9 mouse cellular contexts compared by ENCODE assay signal in genomic region chr9:121937451-121937864, GRCm38 (mm10). TPM values are rescaled to one million over a fixed set of nuclear protein-coding genes. Genes with fewer than 3 reads are reported as not detected.
DNase-seq lines count a peak whose midpoint lies in the region; ATAC-seq lines count a peak whose summit lies in the region.
"Had no signal": no experiment of that assay in that cellular context is flagged by ENCODE, and none has a peak within 500 bp of the region (broad histone marks: within the 10 kb centered on the region; RNA-seq: fewer than 3 reads in every experiment).

No protein-coding gene starts in this region.

- H3K9me3 ChIP-seq in heart, embryonic 15.5 days (replicated peaks) = no peaks in the 10 kb centered on the region

- H3K9ac ChIP-seq in heart, embryonic 15.5 days = no peak overlapping the region

- 55% methylated on average over 6 of the region's 6 CpGs for WGBS in heart, embryonic 15.5 days

- H3K36me3 ChIP-seq in heart, embryonic 15.5 days = no peaks in the 10 kb centered on the region

- H3K4me2 ChIP-seq in heart, embryonic 15.5 days = peak overlapping the region; percentile 60

- no peak overlapping the region for H3K27ac ChIP-seq in heart, embryonic 15.5 days
- H3K27ac ChIP-seq: macrophage had no signal

- peak overlapping the region; percentile 52 for H3K4me3 ChIP-seq in heart, embryonic 15.5 days

- H3K4me1 ChIP-seq in heart, embryonic 15.5 days (replicated peaks) = no peaks in the 10 kb centered on the region

- ATAC-seq in heart, embryonic 15.5 days (replicated peaks; ENCODE audit: insufficient number of reproducible peaks, insufficient read depth, low FRiP score, low read depth) = 0 out of 2 replicates have a peak, but pooled peaks have one; percentile 18
- ATAC-seq in common myeloid progenitor, adult 5-6 weeks (replicated peaks; ENCODE audit: low read depth, poor library complexity, severe bottlenecking) = peak; percentile 40; the same call in 1 of the 2 replicates
- peak; percentile 63 for ATAC-seq in inflammation-experienced regulatory T-cells, adult 6 months

- H3K27me3 ChIP-seq in heart, embryonic 15.5 days = 0 out of 2 replicates have a peak, but pooled peaks cover 2% of the 10 kb centered on the region

- DNase-seq in heart, adult 9 months (ENCODE audit: low spot score in 2 of 2) = no peak
- DNase-seq in naive thymus-derived CD4-positive, alpha-beta T cell, adult 2 months (ENCODE audit: low read depth) = peak; percentile 37
- no peak for DNase-seq in layer of hippocampus, postnatal 36 days
- no peak for DNase-seq in right cerebral cortex, postnatal 36 days (ENCODE audit: low spot score in 2 of 2)
- no peak for DNase-seq in kidney, postnatal 36 days

RNA-seq across cellular contexts. Expression of gene Fam198a, which starts 13.3 kb away (rescaled TPM):
- 1.2 and 2.2 TPM in 2 replicates for polyA plus RNA-seq in heart, embryonic 15.5 days (2015; fragmentation: Nextera tagmentation; extraction: Ambion mirVana)
- total RNA-seq in common myeloid progenitor, adult 5-6 weeks (2017) = not detected in 2 replicates
- polyA plus RNA-seq in inflammation-experienced regulatory T-cells, adult 6 months (2017; shearing (Covaris generic)) = under 1 TPM in 1 of 3 experiments, not detected in 2; 0.12 TPM
- total RNA-seq in layer of hippocampus, postnatal 36 days (2021) = 1 to 10 TPM; 5.8 to 6.8 TPM
- polyA plus RNA-seq: macrophage had no signal

RNA-seq across cellular contexts. Expression of gene Cyp8b1, which starts 21.4 kb away (rescaled TPM):
- not detected in 2 replicates for polyA plus RNA-seq in heart, embryonic 15.5 days (2015; fragmentation: Nextera tagmentation; extraction: Ambion mirVana)
- not detected in 2 replicates for total RNA-seq in common myeloid progenitor, adult 5-6 weeks (2017)
- not detected for polyA plus RNA-seq in inflammation-experienced regulatory T-cells, adult 6 months (2017; shearing (Covaris generic))
- total RNA-seq in layer of hippocampus, postnatal 36 days (2021) = not detected
- polyA plus RNA-seq: macrophage had no signal

RNA-seq across cellular contexts. Expression of gene Ackr2, which starts 39.3 kb away (rescaled TPM):
- polyA plus RNA-seq in heart, embryonic 15.5 days (2015; fragmentation: Nextera tagmentation; extraction: Ambion mirVana) = 1.2 and 2.0 TPM in 2 replicates
- not detected in 2 replicates for total RNA-seq in common myeloid progenitor, adult 5-6 weeks (2017)
- polyA plus RNA-seq in inflammation-experienced regulatory T-cells, adult 6 months (2017; shearing (Covaris generic)) = not detected
- 1 to 10 TPM; 1.3 to 1.5 TPM for total RNA-seq in layer of hippocampus, postnatal 36 days (2021)
- polyA plus RNA-seq: macrophage had no signal

RNA-seq across cellular contexts. Expression of gene Pomgnt2, which starts 59.5 kb away (rescaled TPM):
- 10.9 and 13.0 TPM in 2 replicates for polyA plus RNA-seq in heart, embryonic 15.5 days (2015; fragmentation: Nextera tagmentation; extraction: Ambion mirVana)
- 4.1 and 5.7 TPM in 2 replicates for total RNA-seq in common myeloid progenitor, adult 5-6 weeks (2017)
- polyA plus RNA-seq in inflammation-experienced regulatory T-cells, adult 6 months (2017; shearing (Covaris generic)) = under 1 TPM in 1 of 3 experiments, not detected in 2; 0.40 TPM
- total RNA-seq in layer of hippocampus, postnatal 36 days (2021) = 10 to 100 TPM; 41.2 to 44.0 TPM
